Mouse (Mus musculus): Measurements from ENCODE around the gene Slc7a6.

Gene Slc7a6

DNA sequence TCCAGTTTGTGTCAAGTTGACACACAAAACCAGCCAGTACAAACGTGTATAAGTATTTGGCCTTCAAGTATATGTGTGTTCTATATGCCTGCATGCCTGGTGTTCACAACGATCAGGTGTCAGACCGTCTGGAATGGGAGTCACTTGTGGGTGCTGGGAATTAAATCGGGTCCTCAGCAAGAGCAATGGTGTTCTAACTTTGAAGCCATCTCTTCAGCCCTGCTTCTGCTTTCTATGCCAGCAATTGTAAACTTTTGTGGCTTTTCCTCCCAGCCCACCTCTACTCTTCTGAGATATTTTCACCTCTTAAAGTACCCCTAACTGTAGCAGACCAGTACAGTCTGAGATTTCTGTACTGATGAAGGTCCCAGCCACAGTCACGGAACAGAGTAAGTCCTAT, 28.5 kb upstream of the Slc7a6 start:
- DNase-seq (ENCODE audit: low spot score) = no peak

DNA sequence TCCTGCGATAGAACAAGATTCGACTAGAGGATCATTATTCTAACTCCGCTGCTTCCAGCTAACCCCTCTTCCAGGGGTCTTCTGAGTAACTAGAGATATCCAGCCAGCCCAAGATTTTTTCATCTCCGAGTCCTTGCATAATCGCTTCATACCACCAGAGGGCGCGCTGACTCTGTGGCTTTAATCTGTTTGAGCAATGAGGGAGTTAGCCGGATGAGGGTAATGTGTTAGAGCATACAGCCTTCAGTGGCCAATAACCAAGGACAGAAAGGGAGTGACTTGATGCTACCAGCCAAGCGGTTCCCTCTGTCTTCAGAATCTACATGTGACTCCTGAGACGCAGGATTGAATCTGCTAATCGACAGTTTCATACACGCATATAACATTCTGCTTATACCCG, 27.9 kb upstream of the Slc7a6 start:
- DNase-seq (ENCODE audit: low spot score) = peak; percentile 93

DNA sequence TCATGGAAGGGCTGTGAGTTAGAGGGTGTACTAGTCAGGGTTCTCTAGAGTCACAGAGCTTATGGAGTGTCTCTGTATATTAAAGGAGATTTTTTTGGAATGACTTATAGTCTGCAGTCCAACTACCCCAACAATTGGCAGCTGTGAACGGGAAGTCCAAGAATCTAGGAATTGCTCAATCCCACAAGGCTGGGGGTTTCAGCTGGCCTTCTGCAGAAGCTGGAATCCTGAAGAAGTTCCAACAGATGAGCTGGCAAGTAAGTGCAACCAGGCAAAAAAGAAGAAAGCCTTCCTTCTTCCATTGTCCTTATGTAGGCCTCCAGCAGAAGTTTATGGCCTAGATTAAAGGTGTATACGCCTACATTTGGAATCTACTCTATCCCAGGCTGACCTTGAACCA, 23.3 kb upstream of the Slc7a6 start:
- peak; percentile 86 for DNase-seq (ENCODE audit: low spot score)

- no peak for DNase-seq (ENCODE audit: low spot score)
These were observed 22.6 kb upstream of the Slc7a6 start for GRCm38 (mm10) chr8:106146014-106146413.

GRCm38 (mm10) chr8:106147868-106148565, 20.6 kb upstream of the Slc7a6 start:
- DNase-seq (ENCODE audit: low spot score) = peak; percentile 99

GRCm38 (mm10) chr8:106149025-106149424, 19.6 kb upstream of the Slc7a6 start:
- DNase-seq (ENCODE audit: low spot score) = peak; percentile 96

- peak; percentile 93 for DNase-seq (ENCODE audit: low spot score)
These were observed 18.6 kb upstream of the Slc7a6 start, which contains the start of gene Pla2g15 for GRCm38 (mm10) chr8:106149801-106150652. TSS of gene Pla2g15 (plus strand) at chr8:106150399.

DNA sequence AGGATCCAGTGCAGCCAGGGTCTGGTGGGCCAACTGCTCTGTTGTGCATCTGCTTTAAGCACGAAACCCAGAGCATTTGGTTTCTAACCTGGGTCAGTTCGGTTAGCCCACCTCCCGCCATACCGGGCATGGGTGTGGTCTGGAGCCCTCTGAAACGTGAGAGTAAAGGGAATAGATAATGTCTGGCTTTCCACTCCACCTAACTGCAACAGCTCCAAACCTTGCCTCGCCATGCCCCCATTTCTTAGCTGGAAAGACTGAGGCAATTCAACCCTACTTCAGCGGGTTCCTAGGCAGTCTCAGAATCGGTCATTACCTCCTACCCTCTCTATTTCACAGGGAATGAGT, 18.0 kb upstream of the Slc7a6 start:
- DNase-seq (ENCODE audit: low spot score) = no peak

GRCm38 (mm10) chr8:106151041-106151440, 17.6 kb upstream of the Slc7a6 start:
- peak; percentile 75 for DNase-seq (ENCODE audit: low spot score)

- no peak for DNase-seq (ENCODE audit: low spot score)
These were observed 15.8 kb upstream of the Slc7a6 start for GRCm38 (mm10) chr8:106152876-106153275.

DNA sequence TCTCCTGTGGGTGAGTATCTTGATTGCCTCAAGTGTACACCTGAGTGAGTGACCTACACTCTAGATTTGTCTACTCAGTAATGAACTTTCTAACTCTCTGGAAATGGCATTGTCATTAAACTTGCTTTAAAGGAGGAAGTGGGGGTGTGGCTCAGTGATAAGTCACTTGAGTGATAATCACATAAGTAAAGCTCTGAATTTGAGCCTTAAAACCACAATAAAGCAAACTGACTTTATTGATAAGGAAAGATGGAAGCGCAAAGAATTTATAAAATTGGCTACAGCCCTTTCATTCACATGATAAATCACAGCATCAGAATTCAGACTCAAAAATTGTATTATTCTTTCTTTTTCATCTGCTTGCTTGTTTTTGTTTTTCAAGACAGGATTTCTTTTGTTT, 11.2 kb upstream of the Slc7a6 start:
- DNase-seq (ENCODE audit: low spot score) = no peak

- DNase-seq (ENCODE audit: low spot score) = no peak
These were observed 10.3 kb upstream of the Slc7a6 start for GRCm38 (mm10) chr8:106158381-106158780.

- peak; percentile 74 for DNase-seq (ENCODE audit: low spot score)
These were observed 8.8 kb upstream of the Slc7a6 start for GRCm38 (mm10) chr8:106159876-106160275.

GRCm38 (mm10) chr8:106163251-106163650, 5.4 kb upstream of the Slc7a6 start:
- DNase-seq (ENCODE audit: low spot score) = peak; percentile 53

DNA sequence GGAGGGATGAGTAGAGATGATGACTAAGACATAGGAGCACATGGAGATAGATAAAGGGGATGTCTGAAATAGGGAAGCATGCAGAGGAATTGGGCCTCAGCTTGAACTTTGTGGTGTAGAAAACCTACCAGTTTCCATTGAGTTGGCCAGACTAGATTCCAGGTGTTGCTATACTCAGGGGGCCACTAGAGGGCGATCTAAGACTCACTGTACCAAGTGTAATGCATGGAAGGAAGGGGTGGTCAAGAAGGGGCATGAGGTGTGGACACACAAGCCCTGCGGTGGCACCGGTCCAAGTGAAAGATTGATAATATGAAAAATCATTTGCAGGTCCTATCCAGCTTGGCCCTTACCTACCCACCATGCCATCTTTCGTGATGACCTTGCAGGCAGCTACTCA, 3.2 kb upstream of the Slc7a6 start:
- peak; percentile 76 for DNase-seq (ENCODE audit: low spot score)

GRCm38 (mm10) chr8:106169017-106169933, 618 bp downstream of the Slc7a6 start:
- peak; percentile 73 for DNase-seq (ENCODE audit: low spot score)

GRCm38 (mm10) chr8:106169934-106170480, 1.4 kb downstream of the Slc7a6 start:
- no peak for DNase-seq (ENCODE audit: low spot score)

GRCm38 (mm10) chr8:106173566-106173965, 4.9 kb downstream of the Slc7a6 start:
- no peak for DNase-seq (ENCODE audit: low spot score)

GRCm38 (mm10) chr8:106176891-106177290, 8.2 kb downstream of the Slc7a6 start:
- DNase-seq (ENCODE audit: low spot score) = no peak

DNA sequence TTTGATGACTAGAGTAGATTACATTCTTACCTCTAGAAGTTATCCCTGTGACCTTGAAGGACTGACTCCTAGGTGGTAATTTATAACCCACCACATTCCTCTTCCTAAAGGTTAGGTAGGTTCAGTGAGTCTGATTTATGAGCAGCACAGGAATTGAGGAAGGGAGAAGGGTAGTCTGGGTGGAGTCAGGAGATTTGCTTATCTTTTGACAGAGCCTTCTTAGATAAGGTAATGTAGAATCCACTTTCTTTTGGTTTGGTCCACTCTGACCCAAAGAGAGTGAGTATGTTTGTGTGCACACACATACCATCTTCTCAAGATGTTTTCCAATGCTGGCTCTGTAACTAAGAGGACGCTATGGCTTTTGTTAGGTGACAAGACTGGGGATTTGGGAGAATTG, 8.9 kb downstream of the Slc7a6 start:
- no peak for DNase-seq (ENCODE audit: low spot score)

- DNase-seq (ENCODE audit: low spot score) = no peak
These were observed 9.8 kb downstream of the Slc7a6 start for GRCm38 (mm10) chr8:106178428-106178827.

All from adipocyte (in vitro differentiated cells).